Mouse (Mus musculus) 416B (cell line): ENCODE results near the gene Btg2.

Experiments used
- DNase-seq: peaks from one replicate; pipeline ENCODE4 v3.0.0; 2011; ENCODE audit warnings: low read depth

Btg2 gene

DNA sequence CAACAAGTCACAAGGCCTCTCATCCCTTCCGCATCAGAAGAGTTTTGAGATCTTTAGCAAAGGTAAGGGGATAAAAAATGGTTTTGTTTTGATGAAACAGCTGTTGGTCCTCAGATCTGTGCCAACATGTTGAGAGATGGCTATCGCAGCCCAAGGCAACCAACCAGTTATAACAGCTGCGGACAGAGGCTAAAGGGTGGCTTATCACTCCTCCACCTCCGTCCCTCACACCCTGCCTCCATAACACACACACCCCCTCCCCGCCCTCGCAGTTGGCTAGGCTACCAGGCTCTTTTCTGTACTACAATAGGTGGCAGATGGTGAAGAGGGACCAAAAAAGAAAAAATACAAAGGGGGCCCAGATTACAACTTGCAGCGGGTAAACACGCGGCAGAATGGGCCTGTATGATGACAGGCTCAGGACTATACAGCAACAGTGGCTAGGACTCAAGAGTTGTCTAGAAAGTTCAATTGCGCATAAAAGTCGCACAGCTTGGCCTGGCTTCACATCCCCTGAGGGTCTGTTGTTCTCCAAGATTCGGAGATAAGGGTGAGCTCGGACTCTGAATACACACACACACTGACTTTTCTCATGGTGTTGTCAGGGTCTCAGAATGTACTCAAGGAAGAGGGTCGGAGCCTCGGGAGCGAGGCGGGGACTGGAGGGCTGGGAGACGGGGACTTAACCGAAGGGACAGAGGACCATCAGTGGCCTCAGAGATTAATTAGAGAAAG is 692 bp downstream of the Btg2 start:
- DNase-seq, result peak; percentile 76

GRCm38 (mm10) chr1:134077389-134078060 is 1.4 kb downstream of the Btg2 start:
- peak; percentile 74 for DNase-seq

- no peak for DNase-seq
These were observed 2.1 kb downstream of the Btg2 start for GRCm38 (mm10) chr1:134076789-134077188.

- DNase-seq, result no peak
These were observed 3.4 kb downstream of the Btg2 start for GRCm38 (mm10) chr1:134075532-134075931.

DNA sequence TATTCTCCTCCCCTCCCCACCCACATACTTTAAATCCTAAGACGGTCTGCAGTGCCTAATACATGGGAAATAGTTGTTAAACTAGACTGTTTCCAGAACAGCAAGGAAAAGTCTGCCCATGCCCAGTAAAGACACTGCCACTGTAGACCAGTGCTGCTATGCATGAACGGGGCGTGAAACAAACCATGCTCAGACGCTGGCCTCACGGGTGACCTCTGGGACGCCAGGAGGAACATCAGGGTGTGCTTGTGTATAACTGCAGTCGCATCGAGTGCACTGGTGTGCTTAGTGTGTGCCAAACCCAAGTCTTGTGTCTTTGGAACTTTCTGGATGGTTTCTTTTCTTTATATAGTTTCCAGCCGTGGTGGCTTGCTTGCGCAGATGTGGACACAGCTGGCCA is 4.3 kb downstream of the Btg2 start:
- no peak for DNase-seq

- no peak for DNase-seq
These were observed 4.7 kb downstream of the Btg2 start for GRCm38 (mm10) chr1:134074184-134074583.

GRCm38 (mm10) chr1:134073658-134074057 is 5.3 kb downstream of the Btg2 start:
- no peak for DNase-seq

GRCm38 (mm10) chr1:134073061-134073564 is 5.8 kb downstream of the Btg2 start:
- peak; percentile 88 for DNase-seq

DNA sequence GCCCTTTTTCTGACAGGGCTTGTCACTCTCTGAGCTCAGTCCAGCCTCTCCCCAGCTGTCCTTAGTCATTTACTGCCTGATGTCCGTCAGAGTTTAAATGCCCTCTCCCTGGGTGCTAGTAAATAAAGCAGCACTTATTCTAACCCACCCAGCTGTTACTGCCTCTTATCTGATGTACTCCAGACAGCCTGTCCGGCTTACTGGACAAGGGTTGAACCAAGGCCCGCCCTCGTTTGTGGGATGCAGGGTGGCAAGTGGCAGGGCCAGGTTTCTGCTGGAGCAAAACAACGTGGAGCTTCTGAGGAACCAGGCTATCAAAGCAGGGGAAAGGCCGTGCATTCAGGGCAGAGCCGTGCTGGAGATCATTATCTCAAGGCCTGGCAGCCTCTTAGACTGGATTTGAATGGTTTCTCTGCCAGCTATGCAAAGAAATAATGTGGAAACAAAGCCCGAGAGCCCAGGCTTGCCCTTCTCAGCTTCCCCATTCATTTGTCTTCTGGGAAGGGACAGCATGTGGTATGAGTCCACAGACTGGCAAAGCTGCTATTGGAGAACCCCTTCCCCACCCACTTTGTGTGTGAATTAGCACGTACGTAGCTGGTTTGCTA is 7.4 kb downstream of the Btg2 start:
- DNase-seq, result no peak

GRCm38 (mm10) chr1:134070099-134070669 is 8.7 kb downstream of the Btg2 start:
- DNase-seq, result no peak

DNA sequence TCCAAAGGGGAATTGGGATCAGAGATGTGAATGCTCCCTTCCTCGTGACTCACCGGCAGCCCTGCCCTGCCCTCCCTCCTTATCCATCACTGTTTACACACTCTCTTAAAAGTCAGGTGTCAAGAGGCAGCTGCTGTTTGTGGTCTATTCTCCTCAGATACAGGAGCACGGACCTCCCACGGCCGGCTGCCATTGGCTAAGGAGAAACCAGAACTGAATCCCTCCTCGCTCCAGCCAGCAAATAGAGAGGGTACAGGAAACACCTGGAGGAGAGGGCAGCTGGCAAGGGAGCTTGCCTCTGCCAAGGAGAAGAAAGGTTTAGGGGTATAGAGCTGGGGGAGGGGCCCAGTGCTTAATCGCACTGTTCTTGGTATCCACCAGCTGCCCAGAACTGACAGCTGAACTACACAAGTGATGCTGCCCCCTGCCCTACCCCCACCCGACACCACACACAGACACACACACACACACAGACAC is 11.7 kb downstream of the Btg2 start:
- peak; percentile 85 for DNase-seq

GRCm38 (mm10) chr1:134066554-134066953 is 12.4 kb downstream of the Btg2 start:
- DNase-seq, result no peak

DNA sequence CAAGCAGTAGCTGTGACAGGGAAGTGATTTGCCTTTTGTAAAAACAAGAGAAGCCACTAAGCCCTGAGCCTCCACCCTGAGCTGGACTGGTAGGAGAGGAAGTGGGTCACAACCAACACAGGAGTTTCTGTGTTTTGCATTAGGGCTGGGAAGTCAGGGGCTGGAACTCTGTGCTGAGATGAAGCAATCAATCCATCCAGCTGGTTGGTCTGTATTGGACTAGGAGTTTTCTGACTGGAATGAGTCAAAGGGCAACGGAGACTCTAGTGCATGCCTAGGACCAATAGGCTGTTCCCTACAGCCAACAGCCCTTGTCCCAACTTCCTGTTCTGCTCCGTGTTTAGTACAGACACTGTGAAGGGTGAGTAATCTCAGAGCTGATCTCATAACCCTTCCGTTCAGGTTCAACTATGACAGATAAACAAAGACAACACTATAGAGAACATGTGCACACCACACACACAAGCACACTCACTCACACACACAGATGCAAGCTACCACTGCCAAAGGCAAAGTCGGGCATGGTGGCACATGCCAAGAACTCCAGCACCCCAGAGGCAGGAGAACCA is 13.6 kb downstream of the Btg2 start:
- DNase-seq, result peak; percentile 85

- no peak for DNase-seq
These were observed 14.6 kb downstream of the Btg2 start for GRCm38 (mm10) chr1:134064296-134064831.

- DNase-seq, result no peak
These were observed 15.2 kb downstream of the Btg2 start for GRCm38 (mm10) chr1:134063773-134064125.

- no peak for DNase-seq
These were observed 15.7 kb downstream of the Btg2 start for GRCm38 (mm10) chr1:134063086-134063772.

- no peak for DNase-seq
These were observed 16.4 kb downstream of the Btg2 start for GRCm38 (mm10) chr1:134062411-134063085.

- no peak for DNase-seq
These were observed 17.0 kb downstream of the Btg2 start for GRCm38 (mm10) chr1:134061915-134062314.

DNA sequence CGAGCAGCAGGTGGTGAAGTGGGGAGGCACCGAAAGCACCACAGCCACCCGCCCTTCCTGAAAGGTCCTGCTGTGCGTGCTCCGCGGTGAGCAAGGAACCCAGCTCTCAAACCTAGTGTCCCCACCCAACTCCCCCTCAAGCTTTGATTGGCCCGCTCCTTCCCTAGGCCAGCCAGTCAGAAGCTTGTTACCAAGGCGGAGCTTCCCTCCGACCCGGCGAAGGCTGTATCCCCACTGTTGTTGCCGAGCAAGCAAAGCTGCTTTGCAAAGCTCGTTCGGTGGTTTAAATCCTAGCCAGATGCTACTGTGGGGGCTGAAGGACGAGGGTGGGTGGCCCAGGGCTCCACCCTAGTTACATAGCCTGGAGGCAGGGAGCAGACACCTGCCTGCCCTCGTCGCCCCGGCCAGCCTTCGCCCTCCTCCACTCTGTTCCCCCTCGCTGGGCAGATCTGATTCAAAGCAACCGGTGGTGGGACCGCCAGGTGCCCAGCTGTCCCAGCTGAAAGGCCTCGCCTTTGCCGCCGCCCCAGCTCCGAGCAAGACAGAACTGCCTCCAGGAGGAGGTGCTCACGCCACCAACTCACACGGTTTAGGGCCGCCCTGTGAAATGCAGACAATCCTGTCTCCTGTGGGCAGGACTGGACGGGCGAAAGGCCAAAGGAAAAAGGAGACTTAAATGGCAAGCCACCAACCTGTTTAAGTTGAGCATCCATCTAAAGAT is 17.9 kb downstream of the Btg2 start:
- DNase-seq, result peak; percentile 86
